Mouse (Mus musculus) gastrocnemius, adult 8-10 months (tissue): Measurements from ENCODE around the gene Itpripl1. TPM values are rescaled to one million over a fixed set of nuclear protein-coding genes. Genes with fewer than 3 reads are reported as not detected.
"Not testable (repeated sequence)": the region's sequence is repeated elsewhere in the genome, so short reads cannot be mapped to it uniquely, and the experiment has no call there.

Source experiments
- DNase-seq, 2 experiments: peaks; one replicate each; pipeline ENCODE4 v3.0.0; 2022; ENCODE audit warnings: low spot score in 2 of 2
- total RNA-seq, 4 experiments: library from RNA; stranded (reverse); gene quantifications; 2 replicates each; pipeline ENCODE4 v1.2.4; 2022

Itpripl1 gene
- total RNA-seq, 4 experiments from 2014 or later, result 3.3 to 4.8 (median 4.1) TPM

DNA sequence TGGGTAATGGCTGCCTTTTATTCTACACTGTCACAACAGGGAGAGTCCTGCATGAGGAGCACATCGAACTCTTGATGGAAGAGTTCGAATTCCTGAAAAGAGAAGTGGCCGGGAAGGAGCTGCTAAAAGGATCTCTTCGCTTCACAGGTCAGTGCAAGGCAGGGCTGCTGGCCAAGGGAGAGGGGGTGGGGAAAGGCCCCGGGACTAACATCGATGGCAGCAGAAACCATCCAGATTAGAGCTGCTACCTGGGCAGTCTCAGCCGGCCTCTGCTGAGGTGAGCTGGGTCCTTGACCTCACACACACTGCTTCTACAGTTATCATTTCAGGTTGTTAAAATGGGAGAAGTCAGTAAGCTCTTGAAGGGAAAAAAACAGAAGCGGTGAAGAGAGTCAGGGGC, 51.2 kb downstream of the Itpripl1 start:
- DNase-seq, result no peak

DNA sequence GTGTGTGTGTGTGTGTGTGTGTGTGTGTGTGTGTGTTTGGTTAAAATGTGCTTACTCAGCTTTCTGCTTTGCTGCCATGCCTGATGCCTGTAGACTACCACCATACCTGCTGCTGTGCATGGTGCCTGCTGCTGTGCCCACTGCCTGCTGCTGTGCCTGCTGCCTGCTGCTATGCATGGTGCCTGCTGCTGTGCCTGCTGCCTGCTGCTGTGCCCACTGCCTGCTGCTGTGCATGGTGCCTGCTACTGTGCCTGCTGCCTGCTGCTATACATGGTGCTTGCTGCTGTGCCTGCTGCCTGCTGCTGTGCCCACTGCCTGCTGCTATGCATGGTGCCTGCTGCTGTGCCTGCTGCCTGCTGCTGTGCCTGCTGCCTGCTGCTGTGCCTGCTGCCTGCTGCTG, 53.1 kb downstream of the Itpripl1 start:
- DNase-seq, result not testable (repeated sequence)

Other genes with a start within 250 kb of the Itpripl1 start
- gene Sppl2a, start 210.2 kb downstream of the Itpripl1 start, total RNA-seq, result 10 to 100 TPM; 70.6 to 76.0 (median 71.9) TPM
- 10 to 100 TPM in 1 of 4 experiments, 1 to 10 TPM in 3; 9.0 to 12.1 (median 9.2) TPM for gene Ap4e1, start 134.7 kb downstream of the Itpripl1 start, total RNA-seq
- gene Blvra, start 72.8 kb downstream of the Itpripl1 start, total RNA-seq, result 10 to 100 TPM; 10.7 to 14.8 (median 12.1) TPM
- gene Ncaph, start 9.5 kb downstream of the Itpripl1 start, total RNA-seq, result 1 to 10 TPM in 2 of 4 experiments, under 1 TPM in 2; 0.44 to 1.2 (median 0.81) TPM
- under 1 TPM; 0.36 to 0.90 (median 0.51) TPM for gene 1810024B03Rik, start 64.8 kb upstream of the Itpripl1 start, total RNA-seq
- 10 to 100 TPM; 48.9 to 54.3 (median 50.6) TPM for gene Snrnp200, start 64.9 kb upstream of the Itpripl1 start, total RNA-seq
- 10 to 100 TPM; 48.9 to 57.8 (median 54.9) TPM for gene Ciao1, start 104.4 kb upstream of the Itpripl1 start, total RNA-seq
- 10 to 100 TPM; 21.1 to 27.7 (median 25.2) TPM for gene Tmem127, start 104.5 kb upstream of the Itpripl1 start, total RNA-seq
- gene Stard7, start 126.8 kb upstream of the Itpripl1 start, total RNA-seq, result 100 to 1,000 TPM; 108 to 119 (median 116) TPM
- 1 to 10 TPM in 3 of 4 experiments, under 1 TPM in 1; 0.44 to 1.4 (median 1.1) TPM for gene Dusp2, start 192.7 kb upstream of the Itpripl1 start, total RNA-seq
- not detected for gene Astl, start 195.2 kb upstream of the Itpripl1 start, total RNA-seq
- gene Adra2b, start 219.8 kb upstream of the Itpripl1 start, total RNA-seq, result under 1 TPM; 0.41 to 0.83 (median 0.50) TPM